Mouse (Mus musculus): ENCODE data around the gene Slc39a11.
A peak's percentile ranks its signal among the peaks of the same experiment; 100 is the strongest.

Gene Slc39a11

DNA sequence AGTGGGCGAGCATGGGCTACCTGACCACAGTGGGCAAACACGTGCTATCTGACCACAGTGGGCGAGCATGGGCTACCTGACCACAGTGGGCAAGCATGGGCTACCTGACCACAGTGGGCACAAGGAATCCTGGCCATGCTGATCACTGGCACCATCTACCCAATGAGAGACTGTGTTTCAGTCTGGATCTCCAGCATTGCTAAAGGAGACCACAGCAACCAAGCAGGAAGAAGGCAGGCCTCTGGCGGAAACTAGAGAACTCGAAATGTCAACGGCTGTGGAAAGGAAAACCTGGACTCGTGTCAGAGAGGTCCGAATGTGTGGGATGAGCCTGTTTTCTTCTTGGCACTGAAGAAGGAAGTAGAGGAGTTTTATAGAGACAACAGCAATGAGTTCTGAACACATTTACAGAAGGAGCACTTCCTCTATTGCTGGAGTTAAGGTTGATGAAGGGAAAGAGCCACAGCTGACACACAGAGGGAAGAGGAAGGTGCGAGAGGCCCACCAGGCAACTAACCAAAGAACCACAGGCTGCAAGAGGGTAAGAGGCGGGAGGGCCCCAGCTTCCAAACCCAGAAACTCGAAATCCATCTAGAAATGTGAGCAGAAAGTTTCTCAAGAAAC, 105.8 kb downstream of the Slc39a11 start:
- no peak for DNase-seq (ENCODE audit: low read depth, low spot score)

DNA sequence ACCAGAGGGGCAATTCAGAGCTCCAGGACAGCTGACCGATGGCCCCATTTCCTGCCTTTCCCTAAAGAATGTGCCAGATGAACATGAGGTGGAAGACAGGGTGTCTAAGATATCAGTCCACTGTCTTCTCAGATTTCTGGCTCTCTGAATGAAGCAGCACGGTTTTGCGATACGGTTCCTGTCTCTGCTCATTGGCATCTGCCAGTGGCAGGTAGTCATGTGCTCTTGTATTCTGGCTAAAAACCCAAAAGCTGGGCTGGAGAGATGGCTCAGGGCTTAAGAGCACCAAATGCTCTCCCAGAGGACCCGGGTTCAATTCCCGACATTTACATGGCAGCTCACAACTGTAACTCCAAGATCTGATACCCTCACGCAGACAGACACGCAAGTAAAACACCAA, 108.8 kb downstream of the Slc39a11 start:
- DNase-seq (ENCODE audit: low read depth, low spot score): no peak

GRCm38 (mm10) chr11:113539502-113540209, 110.2 kb downstream of the Slc39a11 start:
- DNase-seq (ENCODE audit: low read depth, low spot score): peak; percentile 67

- no peak for DNase-seq (ENCODE audit: low read depth, low spot score)
Observed at GRCm38 (mm10) chr11:113539079-113539478, 110.8 kb downstream of the Slc39a11 start.

DNA sequence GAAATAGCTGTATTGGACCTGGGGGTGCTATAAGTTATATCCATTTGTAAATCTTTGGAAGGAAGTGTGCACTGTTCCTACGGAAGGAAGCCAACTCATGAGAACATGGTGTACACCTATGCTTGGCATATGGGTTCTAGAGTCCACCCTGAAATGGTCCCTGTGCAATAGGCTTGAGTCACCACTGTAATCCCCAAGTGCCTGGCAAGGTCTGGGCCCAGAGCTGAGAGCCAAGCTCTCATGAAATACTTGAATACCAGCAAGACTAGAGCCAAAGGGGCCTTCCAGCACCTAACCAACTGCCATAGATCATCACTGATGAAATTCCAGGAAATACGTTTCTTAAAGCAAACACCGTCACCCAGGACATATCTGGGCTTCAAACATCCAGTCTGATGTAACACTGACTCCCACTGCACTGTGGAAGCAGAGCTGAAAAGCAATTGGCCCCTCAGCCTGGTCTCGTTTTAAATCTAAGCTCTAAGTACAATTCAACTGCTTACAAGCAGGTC, 111.4 kb downstream of the Slc39a11 start:
- DNase-seq (ENCODE audit: low read depth, low spot score): no peak

DNA sequence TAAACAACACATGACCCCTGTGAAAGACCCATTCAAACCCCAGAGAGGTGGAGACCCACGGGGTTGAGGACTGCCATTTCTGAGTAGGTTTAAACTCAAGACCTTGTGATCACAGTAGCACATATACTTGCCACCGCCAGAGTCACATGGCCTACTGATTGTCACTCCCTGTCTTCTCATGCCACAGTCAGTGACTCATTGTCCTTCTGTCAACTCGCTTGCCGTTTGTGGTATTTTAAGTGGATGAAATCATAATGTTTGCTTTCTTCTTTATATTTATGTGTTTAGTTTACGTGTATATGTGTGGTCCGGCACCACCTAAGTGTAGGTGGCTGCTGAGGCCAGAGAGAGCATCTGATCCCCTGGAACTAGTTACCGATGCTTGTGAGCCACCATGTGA, 112.2 kb downstream of the Slc39a11 start:
- DNase-seq (ENCODE audit: low read depth, low spot score): no peak

- no peak for DNase-seq (ENCODE audit: low read depth, low spot score)
Observed at GRCm38 (mm10) chr11:113537199-113537586, 112.7 kb downstream of the Slc39a11 start.

- DNase-seq (ENCODE audit: low read depth, low spot score): no peak
Observed at GRCm38 (mm10) chr11:113536308-113537198, 113.3 kb downstream of the Slc39a11 start.

GRCm38 (mm10) chr11:113534341-113534740, 115.5 kb downstream of the Slc39a11 start:
- DNase-seq (ENCODE audit: low read depth, low spot score): no peak

DNA sequence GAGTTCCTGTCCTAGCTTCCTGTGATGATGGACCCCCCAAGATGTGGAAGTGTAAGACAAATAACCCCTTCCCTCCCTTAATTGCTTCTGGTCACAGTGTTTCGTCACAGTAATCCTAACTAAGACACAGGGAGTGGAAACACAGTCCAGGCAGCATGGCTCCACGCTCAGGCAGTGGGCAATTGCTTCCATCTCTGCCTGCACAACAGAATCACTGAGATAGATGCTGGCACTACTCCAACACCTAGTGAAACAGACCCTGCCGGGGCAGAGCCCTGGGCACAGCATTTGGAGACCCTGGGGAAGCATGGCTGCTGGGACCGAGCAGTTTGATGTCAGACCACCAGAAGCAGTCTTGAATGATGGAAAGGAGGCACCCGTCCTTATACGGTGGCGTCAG, 115.9 kb downstream of the Slc39a11 start:
- DNase-seq (ENCODE audit: low read depth, low spot score): no peak

DNA sequence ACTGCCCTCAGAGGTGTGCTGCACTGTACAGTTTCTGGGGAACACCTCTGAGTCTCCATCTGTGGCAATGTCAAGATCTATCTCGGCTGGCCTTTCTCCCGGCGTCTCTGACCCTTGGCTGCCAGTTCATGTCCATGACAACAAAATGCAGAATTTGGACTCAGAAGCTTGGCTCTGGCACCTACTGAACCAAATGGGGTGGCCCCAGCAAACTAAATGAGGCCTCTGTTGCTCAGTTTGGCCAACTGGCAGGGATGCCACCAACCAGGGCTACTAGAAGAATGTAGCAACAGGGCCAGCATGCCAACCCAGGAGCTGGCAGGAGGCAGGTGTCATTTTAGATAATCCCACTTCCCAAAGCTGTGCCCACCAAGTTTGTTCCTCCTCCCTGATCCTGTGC, 121.5 kb downstream of the Slc39a11 start:
- DNase-seq (ENCODE audit: low read depth, low spot score): no peak

GRCm38 (mm10) chr11:113525731-113526130, 124.1 kb downstream of the Slc39a11 start:
- peak; percentile 17 for DNase-seq (ENCODE audit: low read depth, low spot score)

GRCm38 (mm10) chr11:113522726-113523125, 127.2 kb downstream of the Slc39a11 start:
- no peak for DNase-seq (ENCODE audit: low read depth, low spot score)

DNA sequence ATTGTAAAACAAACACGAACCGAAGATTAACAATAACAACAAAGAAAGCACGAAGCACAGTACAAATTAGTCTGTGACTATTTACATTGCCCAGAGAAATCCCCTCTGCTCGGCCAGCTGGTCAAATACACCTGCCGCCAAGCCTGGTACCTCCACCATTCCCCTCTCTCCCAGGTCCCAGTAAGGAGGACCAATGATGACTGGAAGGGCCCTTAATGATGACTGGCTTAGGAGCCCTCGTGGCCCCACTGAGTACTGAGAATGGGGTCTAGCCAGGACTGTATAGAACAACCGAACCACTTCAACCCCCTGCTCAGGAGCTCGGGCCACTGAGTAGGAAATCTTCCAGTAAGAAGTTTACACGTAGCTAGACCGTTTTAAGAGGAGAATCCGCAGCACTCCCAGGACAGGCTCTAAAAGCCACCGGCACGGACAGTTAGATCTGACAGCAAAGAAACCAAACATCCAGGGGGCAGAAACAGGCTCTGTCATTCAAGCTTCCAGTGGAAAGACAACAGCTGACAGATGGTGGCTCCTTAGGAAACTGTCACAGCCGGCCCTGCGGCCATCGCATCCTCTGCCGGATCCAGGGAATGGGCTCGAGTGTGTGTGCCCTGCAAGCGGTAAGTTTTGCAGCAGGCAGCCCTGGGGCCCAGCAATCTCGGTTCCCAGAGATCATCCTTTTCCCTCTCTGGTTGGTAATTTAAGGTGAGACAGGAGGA, 128.2 kb downstream of the Slc39a11 start:
- no peak for DNase-seq (ENCODE audit: low read depth, low spot score)

DNA sequence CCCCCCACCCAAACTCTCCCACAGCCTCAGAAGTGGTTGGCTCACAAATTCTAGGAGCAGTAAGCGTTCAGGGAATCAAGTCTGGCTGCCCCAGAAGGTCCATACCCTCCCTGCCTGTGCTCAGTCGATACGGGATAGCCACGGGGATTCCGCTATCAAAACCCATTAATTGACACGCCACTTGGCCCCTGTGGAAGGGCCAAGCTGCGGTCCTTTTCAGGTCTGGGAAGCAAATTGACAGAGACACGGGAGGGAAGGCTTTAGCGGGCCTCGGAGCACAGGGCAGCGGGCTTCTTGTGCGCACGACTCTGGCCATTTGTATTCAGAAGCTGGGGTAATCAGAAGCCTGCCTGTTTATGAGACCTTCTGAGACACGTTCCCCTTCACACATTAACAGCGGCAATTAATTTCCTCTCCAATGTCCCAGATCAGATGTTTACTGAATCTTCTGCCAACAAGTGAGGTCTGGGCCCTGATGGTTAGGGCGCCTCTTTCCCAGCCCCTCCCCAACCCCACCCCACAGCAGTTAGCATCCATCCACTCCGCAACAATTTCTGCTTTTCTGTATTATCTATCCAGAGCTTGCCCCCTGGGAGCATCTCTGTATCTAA, 128.9 kb downstream of the Slc39a11 start:
- no peak for DNase-seq (ENCODE audit: low read depth, low spot score)

DNA sequence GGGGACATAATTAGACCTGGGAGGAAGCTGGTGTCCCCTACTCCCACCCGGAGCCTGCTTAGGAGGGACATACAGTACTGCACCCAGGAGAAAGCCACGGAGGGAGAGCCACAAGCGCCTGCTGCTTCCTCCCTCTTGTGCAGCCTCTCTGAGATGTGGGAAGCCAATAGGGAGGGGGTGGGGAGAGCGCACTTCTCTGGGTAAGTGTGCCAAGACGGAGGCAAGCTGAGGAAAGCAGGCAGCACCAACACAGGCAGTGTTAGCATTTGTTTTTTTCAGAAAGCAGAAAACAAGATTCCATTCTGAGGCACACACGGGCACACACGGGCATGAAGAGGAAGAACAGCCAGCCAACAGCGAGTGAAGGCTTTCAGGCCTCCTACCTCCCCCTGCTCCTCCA, 129.5 kb downstream of the Slc39a11 start:
- DNase-seq (ENCODE audit: low read depth, low spot score): no peak

DNA sequence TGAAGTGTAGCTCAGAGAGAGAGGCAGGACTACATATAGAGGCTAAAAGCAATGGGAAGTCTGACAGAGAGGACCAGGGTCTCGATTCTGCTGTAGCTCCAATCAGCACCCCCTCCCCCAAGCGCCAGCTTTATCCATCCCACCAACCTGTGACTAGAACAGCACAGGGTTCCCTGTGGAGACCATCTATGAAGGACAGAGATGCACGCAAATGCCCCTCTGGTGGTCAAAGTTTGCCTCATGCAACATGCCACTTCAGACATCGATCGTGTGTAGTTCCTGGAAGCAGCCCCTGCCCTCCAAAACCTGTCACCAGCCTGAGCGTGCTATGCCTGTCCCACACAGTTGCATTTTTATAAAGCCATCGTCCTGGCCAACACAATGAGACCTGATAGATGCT, 129.9 kb downstream of the Slc39a11 start:
- DNase-seq (ENCODE audit: low read depth, low spot score): no peak

- DNase-seq (ENCODE audit: low read depth, low spot score): no peak
Observed at GRCm38 (mm10) chr11:113518176-113518575, 131.7 kb downstream of the Slc39a11 start.

GRCm38 (mm10) chr11:113516156-113516555, 133.7 kb downstream of the Slc39a11 start:
- DNase-seq (ENCODE audit: low read depth, low spot score): no peak

- DNase-seq (ENCODE audit: low read depth, low spot score): no peak
Observed at GRCm38 (mm10) chr11:113512976-113513375, 136.9 kb downstream of the Slc39a11 start.

- no peak for DNase-seq (ENCODE audit: low read depth, low spot score)
Observed at GRCm38 (mm10) chr11:113512150-113512549, 137.7 kb downstream of the Slc39a11 start.

Data from mesoderm, embryonic 11.5 days (tissue).